Mouse (Mus musculus): ENCODE measurements at regions not wholly inside any gene's neighbourhood (a gene's known extent, or its start where the extent isn't known, plus 50 kb on each side); places are given as distances from the start of the nearest gene placed in this dataset.

GRCm38 (mm10) chr10:97309580-97309979 lies 169.8 kb upstream of the Dcn start:
- TF ChIP-seq CTCF (IDR thresholded peaks at IDR 0.05; ENCODE audit: low read depth) (no peak), EP300 (IDR thresholded peaks at IDR 0.05; ENCODE audit: low read depth) (no peak)

All from liver, embryonic 14.5 days (tissue).